Mouse (Mus musculus) hindbrain, embryonic 15.5 days (tissue): ENCODE measurements around the gene Rassf5. TPM values are rescaled to one million over a fixed set of nuclear protein-coding genes. Genes with fewer than 3 reads are reported as not detected.

Experiments used
- ATAC-seq: fragments of 200-750 bp; cut with Nextera tagmentation; 2 replicates; pipeline ENCODE4 v1.8.0; 2017; ENCODE audit warnings: low read depth, moderate number of reproducible peaks, moderate TSS enrichment; ENCODE audit not compliant: low FRiP score
- H3K27ac ChIP-seq: fragments of 300-500 bp; sonication (generic); replicated peaks from 2 replicates; pipeline ENCODE4 v1.5.1; 2015; ENCODE audit warnings: mild to moderate bottlenecking, inconsistent platforms
- H3K27me3 ChIP-seq: fragments of 300-500 bp; sonication (generic); 2 replicates; pipeline ENCODE4 v1.6.1; 2015; ENCODE audit warnings: control low read depth, inconsistent platforms
- H3K36me3 ChIP-seq: fragments of 300-500 bp; sonication (generic); 2 replicates; pipeline ENCODE4 v1.6.1; 2015; ENCODE audit warnings: control low read depth, inconsistent platforms
- H3K4me1 ChIP-seq: fragments of 300-500 bp; sonication (generic); replicated peaks from 2 replicates; pipeline ENCODE4 v1.6.1; 2015; ENCODE audit warnings: control low read depth, inconsistent platforms
- H3K4me2 ChIP-seq: fragments of 300-500 bp; sonication (generic); 2 replicates; pipeline ENCODE4 v1.6.1; 2015; ENCODE audit warnings: moderate library complexity, mild to moderate bottlenecking, inconsistent platforms
- H3K4me3 ChIP-seq: fragments of 300-500 bp; sonication (generic); 2 replicates; pipeline ENCODE4 v1.5.1; 2015; ENCODE audit warnings: mild to moderate bottlenecking, inconsistent platforms
- H3K9ac ChIP-seq: fragments of 300-500 bp; sonication (generic); 2 replicates; pipeline ENCODE4 v1.6.1; 2015; ENCODE audit warnings: inconsistent platforms
- H3K9me3 ChIP-seq: fragments of 300-500 bp; sonication (generic); 2 replicates; pipeline ENCODE4 v1.6.1; 2016; ENCODE audit warnings: control low read depth, inconsistent platforms
- WGBS: fragments of 180-500 bp; shearing (Covaris S2); methylation state at CpG from one replicate; pipeline ENCODE4 v1.1.7; 2015; 5-methylcytosine and 5-hydroxymethylcytosine counted together
- polyA plus RNA-seq: library from polyadenylated mRNA; unstranded; fragments of >200 nt; fragmentation: Nextera tagmentation; extraction: Ambion mirVana; gene quantifications from 2 replicates; pipeline ENCODE4 v1.2.1, GENCODE M21; 2015

Gene Rassf5
- polyA plus RNA-seq, 1 experiment from 2014 or later, result 4.8 TPM

- no peak overlapping the region for H3K4me3 ChIP-seq
- H3K4me2 ChIP-seq, result no peak overlapping the region
- H3K27ac ChIP-seq, result no peak overlapping the region
- no peaks in the 10 kb centered on the region for H3K9me3 ChIP-seq
- 0 out of 2 replicates have a peak, but pooled peaks cover 5% of the 10 kb centered on the region for H3K4me1 ChIP-seq
- no peak overlapping the region for H3K9ac ChIP-seq
- no peak for ATAC-seq
- H3K27me3 ChIP-seq, result no peaks in the 10 kb centered on the region
- 93% methylated on average over 2 of the region's 2 CpGs for WGBS
- no peaks in the 10 kb centered on the region for H3K36me3 ChIP-seq
Measured at GRCm38 (mm10) chr1:131223345-131223744, 21.7 kb downstream of the Rassf5 start.

- Histone ChIP-seq H3K4me3 (no peak overlapping the region), H3K9ac (no peak overlapping the region), H3K4me2 (no peak overlapping the region), H3K27ac (no peak overlapping the region), H3K27me3 (no peaks in the 10 kb centered on the region), H3K9me3 (no peaks in the 10 kb centered on the region), H3K4me1 (0 out of 2 replicates have a peak, but pooled peaks cover 5% of the 10 kb centered on the region), H3K36me3 (no peaks in the 10 kb centered on the region)
- no peak for ATAC-seq
- 87% methylated on average over 13 of the region's 13 CpGs for WGBS
Measured at GRCm38 (mm10) chr1:131221822-131222590, 23.1 kb downstream of the Rassf5 start.

- Histone ChIP-seq H3K9me3 (no peaks in the 10 kb centered on the region), H3K4me2 (no peak overlapping the region), H3K36me3 (no peaks in the 10 kb centered on the region), H3K27me3 (no peaks in the 10 kb centered on the region), H3K9ac (no peak overlapping the region), H3K4me1 (no peaks in the 10 kb centered on the region), H3K27ac (no peak overlapping the region), H3K4me3 (no peak overlapping the region)
- ATAC-seq, result no peak
- 92% methylated on average over 11 of the region's 11 CpGs for WGBS
Measured at GRCm38 (mm10) chr1:131218933-131219332, 26.1 kb downstream of the Rassf5 start.

- peaks cover 10% of the 10 kb centered on the region; the same call in 1 of the 2 replicates for H3K4me1 ChIP-seq
- H3K36me3 ChIP-seq, result no peaks in the 10 kb centered on the region
- ATAC-seq, result no peak
- no peaks in the 10 kb centered on the region for H3K27me3 ChIP-seq
- H3K4me2 ChIP-seq, result no peak overlapping the region
- H3K4me3 ChIP-seq, result no peak overlapping the region
- H3K9ac ChIP-seq, result no peak overlapping the region
- no peak overlapping the region for H3K27ac ChIP-seq
- H3K9me3 ChIP-seq, result no peaks in the 10 kb centered on the region
- WGBS, result 88% methylated on average over 6 of the region's 6 CpGs
Measured at GRCm38 (mm10) chr1:131213361-131213760, 31.7 kb downstream of the Rassf5 start.

GRCm38 (mm10) chr1:131212956-131213355 is 32.1 kb downstream of the Rassf5 start:
- ATAC-seq, result no peak
- H3K4me3 ChIP-seq, result no peak overlapping the region
- H3K36me3 ChIP-seq, result no peaks in the 10 kb centered on the region
- no peaks in the 10 kb centered on the region for H3K27me3 ChIP-seq
- no peaks in the 10 kb centered on the region for H3K9me3 ChIP-seq
- H3K4me2 ChIP-seq, result no peak overlapping the region
- 81% methylated on average over 5 of the region's 5 CpGs for WGBS
- H3K27ac ChIP-seq, result no peak overlapping the region
- peaks cover 10% of the 10 kb centered on the region; the same call in 1 of the 2 replicates for H3K4me1 ChIP-seq
- H3K9ac ChIP-seq, result no peak overlapping the region

- 85% methylated on average over 1 of the region's 1 CpGs for WGBS
- no peak overlapping the region for H3K4me2 ChIP-seq
- no peak overlapping the region for H3K4me3 ChIP-seq
- H3K9ac ChIP-seq, result no peak overlapping the region
- H3K36me3 ChIP-seq, result no peaks in the 10 kb centered on the region
- H3K27ac ChIP-seq, result no peak overlapping the region
- H3K9me3 ChIP-seq, result no peaks in the 10 kb centered on the region
- no peak for ATAC-seq
- no peaks in the 10 kb centered on the region for H3K27me3 ChIP-seq
- peaks cover 14% of the 10 kb centered on the region; the same call in 1 of the 2 replicates for H3K4me1 ChIP-seq
Measured at GRCm38 (mm10) chr1:131211655-131212054, 33.4 kb downstream of the Rassf5 start.

GRCm38 (mm10) chr1:131209971-131210426 is 35.1 kb downstream of the Rassf5 start:
- Histone ChIP-seq H3K27me3 (no peaks in the 10 kb centered on the region), H3K36me3 (no peaks in the 10 kb centered on the region), H3K4me2 (no peak overlapping the region), H3K4me3 (no peak overlapping the region), H3K27ac (peak overlapping the region; percentile 54), H3K9me3 (no peaks in the 10 kb centered on the region), H3K9ac (no peak overlapping the region), H3K4me1 (peaks cover 14% of the 10 kb centered on the region; the same call in 1 of the 2 replicates)
- 57% methylated on average over 8 of the region's 8 CpGs for WGBS
- peak; percentile 47; the same call in 1 of the 2 replicates for ATAC-seq

- WGBS, result 56% methylated on average over 6 of the region's 6 CpGs
- H3K9ac ChIP-seq, result no peak overlapping the region
Measured at GRCm38 (mm10) chr1:131208800-131209199, 36.3 kb downstream of the Rassf5 start.

GRCm38 (mm10) chr1:131208081-131208480 is 37.0 kb downstream of the Rassf5 start:
- Histone ChIP-seq H3K27me3 (no peaks in the 10 kb centered on the region), H3K36me3 (no peaks in the 10 kb centered on the region), H3K9me3 (no peaks in the 10 kb centered on the region), H3K27ac (no peak overlapping the region), H3K4me1 (peaks cover 14% of the 10 kb centered on the region; the same call in 1 of the 2 replicates), H3K9ac (no peak overlapping the region), H3K4me3 (no peak overlapping the region), H3K4me2 (no peak overlapping the region)
- no peak for ATAC-seq
- WGBS, result 91% methylated on average over 5 of the region's 5 CpGs

More at GRCm38 (mm10) chr1:131208800-131209199, 36.3 kb downstream of the Rassf5 start:
- Histone ChIP-seq H3K9me3 (no peaks in the 10 kb centered on the region), H3K27ac (peak overlapping the region; percentile 51; the same call in 1 of the 2 replicates), H3K4me1 (peaks cover 14% of the 10 kb centered on the region; the same call in 1 of the 2 replicates), H3K36me3 (no peaks in the 10 kb centered on the region), H3K4me2 (no peak overlapping the region), H3K4me3 (no peak overlapping the region), H3K27me3 (no peaks in the 10 kb centered on the region)
- no peak for ATAC-seq

- H3K36me3 ChIP-seq, result no peaks in the 10 kb centered on the region
- no peak overlapping the region for H3K9ac ChIP-seq
- no peak overlapping the region for H3K4me2 ChIP-seq
- 7% methylated on average over 5 of the region's 5 CpGs for WGBS
- no peak overlapping the region for H3K4me3 ChIP-seq
- H3K9me3 ChIP-seq, result no peaks in the 10 kb centered on the region
- peaks cover 14% of the 10 kb centered on the region; the same call in 1 of the 2 replicates for H3K4me1 ChIP-seq
- H3K27me3 ChIP-seq, result no peaks in the 10 kb centered on the region
- peak; percentile 39; the same call in 1 of the 2 replicates for ATAC-seq
- H3K27ac ChIP-seq, result no peak overlapping the region
Measured at GRCm38 (mm10) chr1:131207531-131207930, 37.5 kb downstream of the Rassf5 start.

- ATAC-seq, result no peak
- no peak overlapping the region for H3K4me2 ChIP-seq
- H3K27ac ChIP-seq, result no peak overlapping the region
- H3K36me3 ChIP-seq, result no peaks in the 10 kb centered on the region
- no peaks in the 10 kb centered on the region for H3K27me3 ChIP-seq
- H3K4me1 ChIP-seq, result peaks cover 14% of the 10 kb centered on the region; the same call in 1 of the 2 replicates
- no peak overlapping the region for H3K4me3 ChIP-seq
- no peaks in the 10 kb centered on the region for H3K9me3 ChIP-seq
- 87% methylated on average over 5 of the region's 5 CpGs for WGBS
- H3K9ac ChIP-seq, result no peak overlapping the region
Measured at GRCm38 (mm10) chr1:131206342-131206741, 38.7 kb downstream of the Rassf5 start.

GRCm38 (mm10) chr1:131204461-131204860 is 40.6 kb downstream of the Rassf5 start:
- Histone ChIP-seq H3K27ac (no peak overlapping the region), H3K9me3 (no peaks in the 10 kb centered on the region), H3K4me2 (no peak overlapping the region), H3K4me3 (no peak overlapping the region), H3K27me3 (no peaks in the 10 kb centered on the region), H3K9ac (no peak overlapping the region), H3K4me1 (peaks cover 4% of the 10 kb centered on the region; the same call in 1 of the 2 replicates), H3K36me3 (no peaks in the 10 kb centered on the region)
- 84% methylated on average over 8 of the region's 8 CpGs for WGBS
- no peak for ATAC-seq
